Mouse (Mus musculus) liver, adult (tissue): ENCODE results near the gene Mrpl39.

Experiments used
- GATA4 ChIP-seq: IDR thresholded peaks from 2 replicates; pipeline ENCODE4 v1.6.1; 2014; ENCODE audit warnings: mild to moderate bottlenecking, low read length; ENCODE audit not compliant: insufficient replicate concordance

Mrpl39 gene

DNA sequence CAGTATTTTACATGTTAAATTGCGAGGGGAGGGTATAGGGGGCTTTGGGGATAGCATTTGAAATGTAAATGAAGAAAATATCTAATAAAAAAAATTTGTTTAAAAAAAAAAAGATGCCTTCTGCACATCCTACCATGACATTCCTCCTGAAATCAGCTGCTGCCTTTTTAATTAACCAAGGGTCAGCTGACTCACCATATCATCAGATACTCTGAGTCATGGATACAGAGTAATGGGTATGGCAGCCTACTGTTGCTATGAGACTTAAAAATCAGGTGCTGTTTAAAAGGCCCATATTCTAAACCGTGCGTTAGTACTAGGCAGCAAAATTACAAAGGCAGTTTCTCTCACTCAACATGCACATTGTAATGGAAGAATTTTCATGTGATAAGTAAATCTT, 58.2 kb downstream of the Mrpl39 start:
- TF ChIP-seq GATA4 = no peak
